Mouse (Mus musculus) liver, embryonic 16.5 days (tissue): ENCODE measurements at regions not wholly inside any gene's neighbourhood (a gene's known extent, or its start where the extent isn't known, plus 50 kb on each side); places are given as distances from the start of the nearest gene placed in this dataset.

ENCODE experiments used
- ATAC-seq: fragments of 200-750 bp; cut with Nextera tagmentation; 2 replicates; pipeline ENCODE4 v1.8.0; 2017; ENCODE audit warnings: low read depth, mild to moderate bottlenecking, moderate number of reproducible peaks, moderate library complexity
- H3K27ac ChIP-seq: fragments of 300-500 bp; sonication (generic); 2 replicates; pipeline ENCODE4 v1.5.1; 2014; ENCODE audit warnings: mild to moderate bottlenecking, low read length
- H3K27me3 ChIP-seq: fragments of 300-500 bp; sonication (generic); 2 replicates; pipeline ENCODE4 v1.6.1; 2014; ENCODE audit warnings: low read depth, low read length, mixed read lengths; ENCODE audit not compliant: control insufficient read depth, insufficient read depth
- H3K36me3 ChIP-seq: fragments of 300-500 bp; sonication (generic); 2 replicates; pipeline ENCODE4 v1.6.1; 2014; ENCODE audit warnings: mild to moderate bottlenecking; ENCODE audit not compliant: control insufficient read depth, insufficient read depth
- H3K4me1 ChIP-seq: fragments of 300-500 bp; sonication (generic); 2 replicates; pipeline ENCODE4 v1.6.1; 2014; ENCODE audit warnings: low read depth, low read length, mixed read lengths; ENCODE audit not compliant: control insufficient read depth
- H3K4me2 ChIP-seq: fragments of 300-500 bp; sonication (generic); 2 replicates; pipeline ENCODE4 v1.6.1; 2014; ENCODE audit warnings: low read depth, low read length, mixed read lengths
- H3K4me3 ChIP-seq: fragments of 300-500 bp; sonication (generic); 2 replicates; pipeline ENCODE4 v1.5.1; 2014; ENCODE audit warnings: low read depth, mild to moderate bottlenecking, low read length
- H3K9ac ChIP-seq: fragments of 300-500 bp; sonication (generic); 2 replicates; pipeline ENCODE4 v1.6.1; 2014; ENCODE audit warnings: low read depth, low read length
- H3K9me3 ChIP-seq: fragments of 300-500 bp; sonication (generic); replicated peaks from 2 replicates; pipeline ENCODE4 v1.6.1; 2016; ENCODE audit warnings: low read length; ENCODE audit not compliant: control insufficient read depth
- WGBS: fragments of 180-500 bp; shearing (Covaris S2); extraction: QIAGEN DNeasy Blood & Tissue Kit; methylation state at CpG from one replicate; pipeline ENCODE4 v1.1.7; 2014; ENCODE audit not compliant: insufficient replicate concordance; 5-methylcytosine and 5-hydroxymethylcytosine counted together

- no peaks in the 10 kb centered on the region for H3K4me1 ChIP-seq
- no peak for ATAC-seq
- no peak overlapping the region for H3K27ac ChIP-seq
- no peaks in the 10 kb centered on the region for H3K27me3 ChIP-seq
- H3K4me3 ChIP-seq = no peak overlapping the region
- no peak overlapping the region for H3K9ac ChIP-seq
- WGBS = 70% methylated on average over 12 of the region's 12 CpGs
- no peak overlapping the region for H3K4me2 ChIP-seq
- H3K9me3 ChIP-seq = no peaks in the 10 kb centered on the region
- H3K36me3 ChIP-seq = no peaks in the 10 kb centered on the region
Measured at GRCm38 (mm10) chr12:12738631-12739331, 202.9 kb downstream of the Mycn start.

- Histone ChIP-seq H3K36me3 (no peaks in the 10 kb centered on the region), H3K9me3 (no peaks in the 10 kb centered on the region), H3K27ac (no peak overlapping the region), H3K4me3 (no peak overlapping the region), H3K4me2 (no peak overlapping the region), H3K4me1 (no peaks in the 10 kb centered on the region), H3K27me3 (no peaks in the 10 kb centered on the region), H3K9ac (no peak overlapping the region)
- 25% methylated on average over 9 of the region's 9 CpGs for WGBS
- ATAC-seq = no peak
Measured at GRCm38 (mm10) chr12:12725797-12726196, 215.9 kb downstream of the Mycn start.

GRCm38 (mm10) chr12:12725075-12725474 lies 216.6 kb downstream of the Mycn start:
- 21% methylated on average over 13 of the region's 13 CpGs for WGBS
- Histone ChIP-seq H3K27ac (no peak overlapping the region), H3K9me3 (no peaks in the 10 kb centered on the region), H3K9ac (no peak overlapping the region), H3K4me1 (no peaks in the 10 kb centered on the region), H3K27me3 (no peaks in the 10 kb centered on the region), H3K36me3 (no peaks in the 10 kb centered on the region), H3K4me3 (no peak overlapping the region), H3K4me2 (no peak overlapping the region)
- ATAC-seq = no peak

GRCm38 (mm10) chr12:12723724-12724487 lies 217.8 kb downstream of the Mycn start:
- Histone ChIP-seq H3K4me1 (no peaks in the 10 kb centered on the region), H3K36me3 (no peaks in the 10 kb centered on the region), H3K4me3 (no peak overlapping the region), H3K27me3 (no peaks in the 10 kb centered on the region), H3K4me2 (no peak overlapping the region), H3K27ac (no peak overlapping the region), H3K9ac (no peak overlapping the region), H3K9me3 (no peaks in the 10 kb centered on the region)
- ATAC-seq = no peak
- whole genome bisulfite sequencing = 65% methylated on average over 12 of the region's 12 CpGs

- no peaks in the 10 kb centered on the region for H3K27me3 ChIP-seq
- H3K9ac ChIP-seq = no peak overlapping the region
- no peak overlapping the region for H3K4me2 ChIP-seq
- H3K4me3 ChIP-seq = no peak overlapping the region
- ATAC-seq = no peak
- H3K9me3 ChIP-seq = no peaks in the 10 kb centered on the region
- no peak overlapping the region for H3K27ac ChIP-seq
- WGBS = 78% methylated on average over 20 of the region's 20 CpGs
- H3K4me1 ChIP-seq = no peaks in the 10 kb centered on the region
- H3K36me3 ChIP-seq = no peaks in the 10 kb centered on the region
Measured at GRCm38 (mm10) chr12:12722982-12723661, 218.6 kb downstream of the Mycn start.

GRCm38 (mm10) chr12:12716691-12717090 lies 225.0 kb downstream of the Mycn start:
- ATAC-seq = no peak
- Histone ChIP-seq H3K27me3 (no peaks in the 10 kb centered on the region), H3K9me3 (no peaks in the 10 kb centered on the region), H3K27ac (no peak overlapping the region), H3K9ac (no peak overlapping the region), H3K4me1 (no peaks in the 10 kb centered on the region), H3K4me2 (no peak overlapping the region), H3K4me3 (no peak overlapping the region), H3K36me3 (no peaks in the 10 kb centered on the region)
- WGBS = 82% methylated on average over 9 of the region's 9 CpGs

- ATAC-seq = no peak
- no peak overlapping the region for H3K27ac ChIP-seq
- H3K36me3 ChIP-seq = no peaks in the 10 kb centered on the region
- no peaks in the 10 kb centered on the region for H3K4me1 ChIP-seq
- H3K4me3 ChIP-seq = no peak overlapping the region
- 65% methylated on average over 7 of the region's 7 CpGs for WGBS
- no peak overlapping the region for H3K4me2 ChIP-seq
- H3K27me3 ChIP-seq = no peaks in the 10 kb centered on the region
- H3K9ac ChIP-seq = no peak overlapping the region
- H3K9me3 ChIP-seq = no peaks in the 10 kb centered on the region
Measured at GRCm38 (mm10) chr12:12715956-12716669, 225.6 kb downstream of the Mycn start.

GRCm38 (mm10) chr12:12715528-12715927 lies 226.2 kb downstream of the Mycn start:
- Histone ChIP-seq H3K27ac (no peak overlapping the region), H3K36me3 (no peaks in the 10 kb centered on the region), H3K9me3 (no peaks in the 10 kb centered on the region), H3K4me1 (no peaks in the 10 kb centered on the region), H3K9ac (no peak overlapping the region), H3K4me3 (no peak overlapping the region), H3K27me3 (no peaks in the 10 kb centered on the region), H3K4me2 (no peak overlapping the region)
- whole genome bisulfite sequencing = 54% methylated on average over 4 of the region's 4 CpGs
- ATAC-seq = no peak
